Mouse (Mus musculus) forebrain, embryonic 11.5 days (tissue): ENCODE results near the gene Vac14. TPM values are rescaled to one million over a fixed set of nuclear protein-coding genes. Genes with fewer than 3 reads are reported as not detected.

ENCODE experiments used
- ATAC-seq: fragments of 200-750 bp; cut with Nextera tagmentation; replicated peaks from 2 replicates; pipeline ENCODE4 v1.8.0; 2017; ENCODE audit warnings: moderate TSS enrichment; ENCODE audit not compliant: low FRiP score
- DNase-seq: peaks from one replicate; pipeline ENCODE4 v3.0.0-alpha.2; 2017; ENCODE audit warnings: low spot score
- H3K27ac ChIP-seq: fragments of 300-500 bp; sonication (generic); 2 replicates; pipeline ENCODE4 v1.5.1; 2014; ENCODE audit warnings: low read depth, low read length
- H3K27me3 ChIP-seq: fragments of 300-500 bp; sonication (generic); 2 replicates; pipeline ENCODE4 v1.6.1; 2014; ENCODE audit warnings: mild to moderate bottlenecking, low read length, mixed read lengths; ENCODE audit not compliant: control insufficient read depth, insufficient read depth
- H3K36me3 ChIP-seq: fragments of 300-500 bp; sonication (generic); 2 replicates; pipeline ENCODE4 v1.6.1; 2014; ENCODE audit warnings: mild to moderate bottlenecking, low read length, moderate library complexity, mixed read lengths; ENCODE audit not compliant: control insufficient read depth, insufficient read depth
- H3K4me1 ChIP-seq: fragments of 300-500 bp; sonication (generic); replicated peaks from 2 replicates; pipeline ENCODE4 v1.6.1; 2014; ENCODE audit warnings: low read length, mixed read lengths; ENCODE audit not compliant: control insufficient read depth, insufficient read depth
- H3K4me2 ChIP-seq: fragments of 300-500 bp; sonication (generic); 2 replicates; pipeline ENCODE4 v1.6.1; 2014; ENCODE audit warnings: low read depth, mild to moderate bottlenecking, low read length, moderate library complexity, mixed read lengths; ENCODE audit not compliant: severe bottlenecking
- H3K4me3 ChIP-seq: fragments of 300-500 bp; sonication (generic); 2 replicates; pipeline ENCODE4 v1.5.1; 2014; ENCODE audit warnings: low read depth, low read length
- H3K9ac ChIP-seq: fragments of 300-500 bp; sonication (generic); 2 replicates; pipeline ENCODE4 v1.6.1; 2014; ENCODE audit warnings: low read length
- H3K9me3 ChIP-seq: fragments of 300-500 bp; sonication (generic); 2 replicates; pipeline ENCODE4 v1.6.1; 2016; ENCODE audit warnings: low read length, mixed read lengths; ENCODE audit not compliant: control insufficient read depth
- WGBS: fragments of 180-500 bp; shearing (Covaris S2); extraction: QIAGEN DNeasy Blood & Tissue Kit; methylation state at CpG from one replicate; pipeline ENCODE4 v1.1.7; 2014; 5-methylcytosine and 5-hydroxymethylcytosine counted together
- polyA plus RNA-seq: library from polyadenylated mRNA; unstranded; fragments of >200 nt; fragmentation: Nextera tagmentation; extraction: Ambion mirVana; gene quantifications from 2 replicates; pipeline ENCODE4 v1.2.1, GENCODE M21; 2014

The Vac14 gene
- polyA plus RNA-seq, 1 experiment from 2014 or later: 31.8 TPM

- 54% methylated on average over 9 of the region's 9 CpGs for WGBS
- Histone ChIP-seq H3K27ac (no peak overlapping the region), H3K4me2 (no peak overlapping the region), H3K36me3 (no peaks in the 10 kb centered on the region; the same call in 1 of the 2 replicates), H3K4me1 (no peaks in the 10 kb centered on the region), H3K27me3 (no peaks in the 10 kb centered on the region), H3K4me3 (no peak overlapping the region), H3K9me3 (no peaks in the 10 kb centered on the region), H3K9ac (no peak overlapping the region)
- DNase-seq (no peak), ATAC-seq (no peak)
Observed at GRCm38 (mm10) chr8:110654075-110655060, 36.0 kb downstream of the Vac14 start.

DNA sequence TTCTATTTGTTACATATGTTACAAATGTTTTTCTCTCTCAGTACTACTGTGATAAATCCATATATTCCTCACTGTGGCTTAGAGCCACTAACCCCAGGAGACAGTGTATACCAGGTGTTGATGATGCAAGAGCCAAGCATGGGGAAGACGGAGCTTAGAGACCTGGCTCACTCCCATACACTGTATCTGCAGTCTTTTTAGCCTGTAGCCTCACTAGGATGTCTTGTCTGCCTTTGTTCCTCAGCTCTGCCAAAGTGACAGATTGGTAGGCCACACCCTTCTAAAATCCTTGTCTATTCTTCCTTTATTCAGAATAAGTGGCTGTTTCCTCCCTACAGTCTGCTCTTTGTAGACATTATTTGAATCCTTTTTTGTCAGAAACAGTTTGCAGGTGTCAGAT is 37.4 kb downstream of the Vac14 start:
- Histone ChIP-seq H3K4me1 (no peaks in the 10 kb centered on the region), H3K9me3 (no peaks in the 10 kb centered on the region), H3K4me2 (no peak overlapping the region), H3K27me3 (no peaks in the 10 kb centered on the region), H3K9ac (no peak overlapping the region), H3K27ac (no peak overlapping the region), H3K36me3 (no peaks in the 10 kb centered on the region), H3K4me3 (no peak overlapping the region)
- ATAC-seq: no peak
- DNase-seq: no peak
- WGBS: 98% methylated on average over 1 of the region's 1 CpGs

- 100% methylated on average over 2 of the region's 2 CpGs for WGBS
- Histone ChIP-seq H3K4me1 (no peaks in the 10 kb centered on the region), H3K9ac (no peak overlapping the region), H3K27me3 (no peaks in the 10 kb centered on the region), H3K9me3 (no peaks in the 10 kb centered on the region), H3K4me3 (no peak overlapping the region), H3K4me2 (no peak overlapping the region), H3K27ac (no peak overlapping the region), H3K36me3 (no peaks in the 10 kb centered on the region)
- DNase-seq: no peak
- ATAC-seq: no peak
Observed at GRCm38 (mm10) chr8:110657661-110658060, 39.3 kb downstream of the Vac14 start.

DNA sequence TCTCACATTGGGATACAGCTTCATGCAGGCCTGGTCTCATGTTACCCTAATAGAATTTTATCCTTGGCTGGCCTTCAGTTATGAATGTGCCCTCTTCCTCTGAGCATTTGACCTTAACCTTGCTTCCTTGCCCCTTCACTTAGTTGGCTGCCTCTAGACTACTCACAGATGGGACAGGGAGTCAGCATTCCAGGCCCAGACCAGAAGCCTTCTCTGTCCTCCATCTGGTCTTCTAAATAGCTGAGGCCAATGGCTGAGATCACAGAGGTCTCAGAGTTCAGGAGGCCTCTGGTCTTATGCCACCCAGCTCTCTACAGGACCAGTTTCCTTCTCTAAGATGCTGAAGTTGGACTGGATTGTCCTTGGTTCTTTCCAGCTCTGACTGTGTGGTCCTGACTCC is 41.7 kb downstream of the Vac14 start:
- H3K9ac ChIP-seq: no peak overlapping the region
- no peak overlapping the region for H3K27ac ChIP-seq
- H3K9me3 ChIP-seq: no peaks in the 10 kb centered on the region
- H3K4me2 ChIP-seq: no peak overlapping the region
- peaks cover 7% of the 10 kb centered on the region; the same call in 1 of the 2 replicates for H3K4me1 ChIP-seq
- H3K4me3 ChIP-seq: no peak overlapping the region
- H3K36me3 ChIP-seq: no peaks in the 10 kb centered on the region
- no peak for ATAC-seq
- DNase-seq: no peak
- H3K27me3 ChIP-seq: no peaks in the 10 kb centered on the region

DNA sequence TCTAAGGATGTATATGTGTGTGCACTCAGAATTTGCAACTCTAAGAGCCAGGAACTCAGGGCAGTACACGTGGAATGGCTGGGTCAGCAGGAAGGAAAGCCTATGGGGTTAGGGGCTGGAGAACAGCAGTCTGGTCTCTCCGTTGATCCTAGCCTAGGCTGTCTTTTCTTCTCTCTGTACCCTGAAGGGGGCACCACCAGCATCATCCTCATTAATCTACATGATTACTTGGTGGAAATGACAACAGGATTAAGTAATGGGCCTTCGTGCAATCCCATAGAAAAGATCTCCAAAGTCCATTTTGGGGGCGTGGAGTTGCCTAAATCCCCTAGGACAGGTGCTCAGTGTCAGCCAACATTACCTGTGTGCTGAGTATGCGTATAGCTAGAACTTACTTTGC is 44.2 kb downstream of the Vac14 start:
- Histone ChIP-seq H3K27me3 (no peaks in the 10 kb centered on the region), H3K4me3 (no peak overlapping the region), H3K27ac (no peak overlapping the region), H3K9ac (no peak overlapping the region), H3K4me2 (no peak overlapping the region), H3K36me3 (no peaks in the 10 kb centered on the region), H3K9me3 (no peaks in the 10 kb centered on the region), H3K4me1 (peaks cover 7% of the 10 kb centered on the region; the same call in 1 of the 2 replicates)
- DNase-seq: no peak
- WGBS: 73% methylated on average over 5 of the region's 5 CpGs
- no peak for ATAC-seq

DNA sequence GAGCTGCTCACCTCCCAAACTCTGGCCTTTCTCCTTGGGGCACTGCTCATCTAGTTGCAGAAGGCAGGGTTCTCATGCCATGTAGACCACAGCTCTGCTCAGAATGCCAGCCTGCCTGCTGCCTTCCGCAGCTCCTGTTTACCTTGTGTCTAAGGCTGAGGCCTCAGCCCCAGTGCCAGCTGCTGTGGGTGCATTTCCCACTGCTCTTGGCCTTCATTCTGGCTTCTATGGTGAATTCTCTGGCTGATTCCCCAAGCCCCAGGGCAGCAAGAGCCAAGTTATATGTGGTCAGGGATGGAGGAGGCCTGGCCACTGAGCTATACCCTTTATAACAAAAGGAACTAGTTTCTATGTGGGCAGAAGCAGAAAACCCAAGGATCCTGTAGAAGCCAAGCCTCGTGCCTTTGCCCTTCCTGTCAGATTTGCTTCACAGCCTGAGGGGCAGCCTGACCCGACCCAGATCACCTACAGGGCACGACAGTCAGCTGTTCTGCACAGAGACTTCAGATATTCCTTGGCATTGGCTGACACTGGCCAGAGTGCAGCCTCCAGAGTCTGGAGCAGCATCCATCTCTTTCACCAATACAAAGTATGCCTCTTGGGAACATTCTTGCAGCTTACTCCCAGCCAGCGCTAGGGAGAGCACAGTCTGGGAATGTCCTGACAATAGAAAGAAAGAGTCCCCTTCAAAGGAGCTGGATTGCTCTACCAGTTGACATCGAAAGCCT is 44.8 kb downstream of the Vac14 start:
- DNase-seq: no peak
- Histone ChIP-seq H3K9ac (no peak overlapping the region), H3K27ac (no peak overlapping the region), H3K36me3 (no peaks in the 10 kb centered on the region), H3K4me2 (no peak overlapping the region), H3K27me3 (no peaks in the 10 kb centered on the region), H3K9me3 (no peaks in the 10 kb centered on the region), H3K4me1 (peaks cover 7% of the 10 kb centered on the region; the same call in 1 of the 2 replicates), H3K4me3 (no peak overlapping the region)
- 80% methylated on average over 6 of the region's 6 CpGs for WGBS
- no peak for ATAC-seq

- H3K27ac ChIP-seq: peak overlapping the region; percentile 41
- H3K4me3 ChIP-seq: no peak overlapping the region
- no peak for DNase-seq
- H3K36me3 ChIP-seq: no peaks in the 10 kb centered on the region
- no peak overlapping the region for H3K9ac ChIP-seq
- ATAC-seq: 0 out of 2 replicates have a peak, but pooled peaks have one; percentile 46
- H3K4me2 ChIP-seq: no peak overlapping the region
- peaks cover 7% of the 10 kb centered on the region; the same call in 1 of the 2 replicates for H3K4me1 ChIP-seq
- no peaks in the 10 kb centered on the region for H3K27me3 ChIP-seq
- WGBS: 64% methylated on average over 7 of the region's 7 CpGs
- H3K9me3 ChIP-seq: no peaks in the 10 kb centered on the region
Observed at GRCm38 (mm10) chr8:110664202-110664896, 46.0 kb downstream of the Vac14 start.

- H3K4me3 ChIP-seq: no peak overlapping the region
- H3K4me1 ChIP-seq: peaks cover 7% of the 10 kb centered on the region; the same call in 1 of the 2 replicates
- ATAC-seq: no peak
- H3K9ac ChIP-seq: no peak overlapping the region
- no peaks in the 10 kb centered on the region for H3K27me3 ChIP-seq
- no peak overlapping the region for H3K4me2 ChIP-seq
- DNase-seq: no peak
- no peaks in the 10 kb centered on the region for H3K9me3 ChIP-seq
- 86% methylated on average over 3 of the region's 3 CpGs for WGBS
- H3K27ac ChIP-seq: peak overlapping the region; percentile 41; the same call in 1 of the 2 replicates
- H3K36me3 ChIP-seq: no peaks in the 10 kb centered on the region
Observed at GRCm38 (mm10) chr8:110665000-110665399, 46.6 kb downstream of the Vac14 start.
